Mouse (Mus musculus) embryo, embryonic 11 days (tissue): ENCODE measurements around the gene Slc24a3.

Experiments
- DNase-seq: peaks from one replicate; pipeline ENCODE4 v3.0.0-alpha.2; 2015

Slc24a3 gene

DNA sequence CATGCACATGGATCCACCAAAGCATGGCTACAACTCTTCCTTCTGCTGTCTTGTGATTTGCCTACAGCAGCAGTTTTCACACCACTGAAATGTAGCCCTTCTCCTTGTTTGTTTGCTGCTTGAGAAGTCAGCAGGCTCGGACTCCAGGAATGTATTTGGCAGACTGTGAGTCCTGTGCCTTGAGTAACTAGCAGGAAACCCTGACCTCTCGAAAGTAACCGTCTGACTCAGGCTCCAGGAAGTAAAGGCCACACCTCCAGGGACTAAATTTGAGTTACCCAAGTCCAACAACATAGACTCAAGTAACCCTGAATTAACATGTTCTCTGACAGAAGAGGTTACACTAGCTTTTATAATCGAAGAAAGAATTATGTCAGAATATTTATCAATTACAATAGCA is 203.2 kb downstream of the Slc24a3 start:
- no peak for DNase-seq

DNA sequence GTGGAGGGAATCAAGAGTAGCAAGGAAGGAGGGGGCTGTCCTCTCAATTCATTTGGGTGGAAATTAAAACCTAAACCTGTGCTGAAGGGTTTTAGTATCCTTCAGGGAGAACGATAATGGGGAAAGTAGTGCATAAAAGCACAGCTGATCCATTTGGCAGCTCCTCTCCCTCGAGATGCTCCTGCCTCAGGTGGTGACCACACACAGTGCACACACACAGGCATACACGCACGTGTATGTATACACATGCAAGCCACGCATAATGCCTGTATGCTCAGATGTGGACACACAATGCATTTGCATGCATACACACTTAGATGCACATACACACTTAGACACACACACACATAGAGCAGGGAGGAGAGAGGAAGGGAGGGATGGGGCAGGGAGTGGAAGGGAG is 206.2 kb downstream of the Slc24a3 start:
- no peak for DNase-seq

DNA sequence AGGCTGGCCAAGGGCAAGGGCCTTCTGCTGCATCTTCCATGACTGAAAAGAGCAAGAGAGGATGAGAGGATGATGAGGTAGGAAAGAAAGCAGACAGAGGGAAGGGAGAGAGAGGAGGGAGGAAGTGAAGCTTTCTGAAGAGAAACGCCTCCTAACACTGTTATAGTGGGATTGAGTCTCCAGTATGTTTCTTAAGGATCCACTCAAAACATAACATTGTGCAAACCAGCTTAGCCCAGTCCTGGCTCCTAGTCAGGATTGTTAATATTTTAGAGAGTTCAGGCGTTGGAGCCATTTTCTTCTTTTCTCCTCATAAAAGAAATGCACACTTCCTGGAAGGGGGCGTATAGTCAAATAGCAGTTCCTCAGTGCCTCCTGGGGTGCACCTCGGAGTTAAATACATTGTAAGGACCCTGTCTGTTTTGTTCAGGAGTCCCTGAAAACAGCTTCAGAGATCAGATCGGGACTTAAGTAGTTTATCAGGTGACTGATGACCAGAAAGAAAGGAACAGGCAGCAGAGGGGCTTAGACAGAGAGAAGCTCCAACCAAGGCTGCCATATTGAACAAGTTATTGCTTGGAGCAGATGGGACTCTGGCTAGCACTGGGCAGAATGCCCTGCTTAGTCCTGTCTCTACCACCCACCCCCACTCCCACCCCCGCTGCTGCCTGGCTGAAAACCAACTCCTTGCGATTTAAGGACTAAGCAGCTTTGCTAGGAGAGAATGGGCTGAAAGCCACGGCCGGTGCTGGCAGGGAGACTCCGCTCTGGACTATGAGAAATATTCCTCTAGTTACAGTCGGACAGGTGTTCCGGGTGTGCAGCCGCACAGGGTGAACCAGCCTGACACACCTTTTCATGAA is 215.6 kb downstream of the Slc24a3 start:
- DNase-seq, result no peak

DNA sequence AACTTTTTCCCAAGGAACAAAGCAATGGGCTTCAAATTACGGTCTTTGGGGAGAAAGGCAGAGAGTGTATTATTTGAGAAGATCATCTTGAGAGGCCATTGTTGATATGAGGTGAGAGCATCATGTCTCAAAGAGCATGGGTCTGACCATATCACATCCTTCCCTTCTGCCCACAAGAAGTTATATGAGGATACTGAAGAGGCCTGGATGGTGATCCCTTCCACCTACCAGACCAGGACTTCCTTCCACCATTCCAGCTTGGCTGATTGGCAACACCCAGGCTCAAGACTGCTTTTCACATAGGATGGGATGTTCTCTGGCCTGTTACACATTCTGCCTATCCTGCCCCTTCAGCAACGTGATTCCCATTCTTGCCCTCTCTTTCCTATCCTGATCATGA is 216.7 kb downstream of the Slc24a3 start:
- DNase-seq, result no peak

DNA sequence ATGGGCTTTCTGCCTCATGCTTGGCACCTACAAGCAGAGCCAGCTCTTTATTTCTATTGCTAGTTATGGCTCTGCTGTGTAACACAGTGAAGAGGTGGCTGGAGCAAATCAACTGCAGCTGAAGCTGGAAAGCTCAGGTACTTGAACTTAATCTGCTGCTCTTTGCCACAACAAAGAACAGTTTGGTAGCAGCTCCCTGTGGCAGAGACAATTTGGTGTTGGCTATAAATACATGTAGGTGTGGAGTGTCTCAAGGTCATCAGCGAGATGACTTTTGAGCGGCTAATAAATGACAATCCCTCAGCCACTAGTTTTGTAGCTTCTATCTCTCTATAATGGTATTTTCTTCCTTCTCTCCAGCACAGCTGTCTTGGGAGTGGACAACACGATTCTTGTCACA is 217.7 kb downstream of the Slc24a3 start:
- DNase-seq, result no peak

DNA sequence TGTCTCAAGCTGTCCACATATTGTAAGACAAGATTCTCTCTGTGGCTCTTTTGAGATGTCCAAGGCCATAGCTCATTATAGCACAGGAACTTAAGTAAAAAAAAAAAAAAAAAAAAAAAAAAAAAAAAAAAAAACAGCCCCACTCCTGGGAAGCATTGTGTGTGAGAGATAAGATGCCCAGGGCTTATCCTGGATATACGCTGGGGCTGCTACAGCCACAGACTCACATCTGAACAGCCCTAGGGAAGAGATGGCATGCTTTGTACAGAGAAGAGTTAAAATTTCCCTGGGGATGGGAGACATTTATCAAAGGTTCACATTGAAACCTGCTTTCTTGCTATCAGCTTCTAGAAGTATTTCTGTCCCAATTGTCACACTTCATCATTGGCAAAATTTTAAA is 218.2 kb downstream of the Slc24a3 start:
- no peak for DNase-seq

DNA sequence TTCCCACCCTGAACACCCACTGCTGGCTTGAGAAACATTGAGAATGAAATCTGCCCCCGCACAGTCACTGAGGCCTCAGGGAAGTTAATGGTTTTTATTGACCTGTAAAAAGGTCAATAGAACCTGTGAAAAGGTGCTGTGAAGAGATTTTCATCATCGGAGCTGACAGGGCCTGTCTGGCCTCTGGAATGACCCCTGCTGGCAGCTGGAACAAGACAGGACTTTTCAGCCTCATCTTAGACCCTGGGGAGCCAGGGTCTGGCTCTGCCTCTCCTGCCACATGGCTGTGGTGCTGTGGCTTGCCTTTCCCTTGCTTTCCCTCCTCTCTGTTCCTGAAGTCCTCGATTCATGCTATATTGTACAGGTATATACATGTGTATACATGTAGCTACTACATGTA is 228.2 kb downstream of the Slc24a3 start:
- peak; percentile 31 for DNase-seq

DNA sequence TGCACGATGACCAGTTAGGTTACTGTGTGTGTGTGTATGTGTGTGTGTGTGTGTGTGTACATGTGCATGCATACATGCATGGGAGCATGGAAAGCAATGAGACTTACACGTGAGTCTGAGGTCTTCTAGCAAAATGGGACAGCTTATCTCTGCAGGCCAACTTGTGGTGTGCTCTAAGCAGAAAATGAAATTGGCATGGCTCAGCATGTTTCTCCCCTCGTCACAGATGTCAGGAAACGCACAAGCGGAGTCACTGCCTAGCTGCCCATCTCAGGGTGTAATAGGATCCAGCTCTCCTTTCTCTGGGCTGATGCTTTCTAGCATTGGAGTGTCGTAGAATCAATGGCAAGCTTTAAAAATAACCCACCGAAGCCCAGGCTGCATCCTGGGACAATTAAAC is 229.0 kb downstream of the Slc24a3 start:
- DNase-seq, result peak; percentile 25

DNA sequence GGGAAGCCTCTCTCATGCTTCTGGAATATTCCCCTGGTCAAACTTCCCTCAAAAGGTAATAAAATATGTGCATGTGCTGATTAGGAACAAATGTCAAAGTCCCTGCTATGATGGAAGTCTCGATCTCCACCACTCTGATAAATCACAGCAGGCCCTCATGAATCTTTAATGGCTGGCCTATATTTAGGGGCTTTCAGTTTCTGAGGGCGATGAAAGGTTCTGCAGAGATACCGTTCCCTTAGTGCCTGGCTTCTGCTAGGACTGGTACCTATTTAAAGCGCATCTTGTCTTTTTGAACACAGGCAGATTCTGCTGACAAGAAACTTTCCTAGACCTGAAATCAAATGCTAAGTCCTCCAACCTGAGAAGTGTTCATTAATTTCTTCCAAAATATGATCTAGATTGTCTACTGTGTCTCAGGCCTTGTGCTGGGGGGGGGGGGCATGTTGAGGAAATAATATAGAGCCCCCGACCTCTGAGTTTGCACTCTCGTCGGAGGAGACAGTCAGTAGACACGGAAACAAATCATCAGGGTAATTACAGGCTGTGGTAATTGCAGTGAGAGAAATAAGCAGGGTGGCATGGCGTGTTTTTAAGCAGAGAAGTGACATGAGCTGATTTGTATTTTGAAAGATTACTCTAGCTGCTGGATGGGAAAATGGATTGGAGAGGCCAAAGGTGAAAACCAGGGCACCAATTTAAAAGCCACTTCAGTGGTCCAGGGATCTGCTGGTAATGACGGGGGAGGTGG is 230.1 kb downstream of the Slc24a3 start:
- peak; percentile 18 for DNase-seq

DNA sequence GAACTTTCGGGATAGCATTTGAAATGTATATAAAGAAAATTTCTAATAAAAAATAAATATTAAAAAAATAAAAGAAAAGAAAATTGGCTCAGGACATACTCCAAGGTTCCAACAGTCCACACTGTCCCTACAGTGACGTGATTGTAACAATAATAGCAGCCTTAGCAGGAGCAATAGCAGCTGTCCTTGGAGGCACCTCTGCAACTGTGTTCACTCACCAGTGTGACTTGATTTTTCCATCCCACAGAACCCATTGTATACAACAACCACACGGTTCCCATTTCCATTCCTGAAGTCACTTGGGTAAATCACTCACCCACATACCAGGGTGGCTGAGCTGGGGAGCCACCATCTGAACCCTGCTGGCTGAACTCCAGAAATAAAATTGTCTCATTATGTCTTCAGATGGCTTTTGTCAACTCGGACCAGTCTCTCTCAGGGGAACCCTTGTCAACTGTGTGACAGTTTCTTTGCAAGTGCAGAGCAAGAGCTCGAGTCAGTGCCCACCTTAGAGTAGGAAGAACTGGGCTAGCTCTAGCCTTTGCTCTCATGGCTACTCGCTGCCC is 233.8 kb downstream of the Slc24a3 start:
- no peak for DNase-seq

DNA sequence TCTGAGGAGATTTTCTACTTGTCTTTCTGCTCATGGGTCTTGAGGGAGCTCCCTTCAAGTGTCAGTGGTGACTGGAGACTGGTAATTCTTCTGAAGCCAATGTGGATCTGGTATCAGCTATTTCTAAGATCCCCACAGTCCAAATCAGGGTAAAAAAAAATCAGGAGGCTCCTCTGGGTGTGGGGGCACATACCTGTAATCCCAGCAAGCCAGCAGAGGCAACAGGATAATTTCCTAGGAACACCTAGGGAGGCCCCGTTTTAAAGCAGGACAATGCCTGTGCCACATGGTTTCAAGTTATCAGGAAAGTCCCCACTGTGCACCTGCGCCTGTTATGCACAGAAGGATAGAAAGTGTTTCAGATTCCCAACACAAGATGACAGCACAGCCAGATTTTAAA is 234.4 kb downstream of the Slc24a3 start:
- no peak for DNase-seq

DNA sequence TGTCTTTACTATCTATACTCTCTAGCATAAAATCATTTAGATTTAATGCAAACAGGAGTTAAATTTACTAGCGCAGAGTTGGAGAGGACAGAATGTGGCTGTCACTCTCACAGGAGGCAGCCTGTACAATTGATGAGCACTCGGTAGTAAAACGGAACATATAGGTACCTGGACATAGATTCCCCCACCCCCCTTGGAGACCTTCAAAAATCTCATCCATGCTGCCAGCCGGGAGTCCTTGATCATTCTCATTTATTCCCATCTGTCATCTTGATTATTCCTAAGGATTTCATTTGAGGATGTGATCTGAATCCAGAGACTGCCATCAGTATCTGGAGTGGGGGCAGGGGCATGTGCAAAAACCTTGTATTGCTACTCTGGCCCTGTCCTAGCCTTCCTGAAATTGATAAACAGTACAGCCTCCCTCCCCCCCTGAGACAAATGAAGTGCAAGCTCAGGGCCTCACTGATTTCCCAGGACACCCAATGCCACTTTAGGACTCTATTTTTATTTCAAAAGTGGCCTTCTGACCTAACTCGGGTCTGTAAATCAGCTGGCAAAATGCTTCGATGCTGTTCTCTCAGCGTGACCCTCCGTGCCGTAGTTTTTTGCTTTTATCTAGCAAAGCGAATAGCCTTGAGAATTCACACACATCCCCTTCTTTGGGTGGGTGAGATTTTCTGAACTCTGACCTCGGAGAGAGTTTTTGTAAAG is 237.4 kb downstream of the Slc24a3 start:
- DNase-seq, result peak; percentile 60

DNA sequence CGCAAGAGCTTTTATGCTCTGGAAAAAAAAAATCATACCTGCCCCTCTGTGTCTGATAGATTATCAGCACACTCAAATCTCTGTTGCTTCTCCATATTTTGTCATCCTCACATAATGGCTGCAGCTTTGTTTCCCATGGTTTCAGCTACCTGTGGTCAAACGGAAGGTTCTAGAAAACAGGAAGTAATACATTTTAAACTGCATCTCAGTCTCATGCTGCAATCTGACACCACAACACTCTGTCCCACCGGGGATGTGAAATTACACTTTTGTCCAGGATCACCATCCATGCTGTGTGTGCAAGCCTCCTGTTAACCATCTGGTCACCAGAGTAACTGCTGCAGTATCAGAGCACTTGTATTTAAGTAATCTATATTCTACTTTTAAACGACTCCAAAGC is 238.2 kb downstream of the Slc24a3 start:
- peak; percentile 35 for DNase-seq

DNA sequence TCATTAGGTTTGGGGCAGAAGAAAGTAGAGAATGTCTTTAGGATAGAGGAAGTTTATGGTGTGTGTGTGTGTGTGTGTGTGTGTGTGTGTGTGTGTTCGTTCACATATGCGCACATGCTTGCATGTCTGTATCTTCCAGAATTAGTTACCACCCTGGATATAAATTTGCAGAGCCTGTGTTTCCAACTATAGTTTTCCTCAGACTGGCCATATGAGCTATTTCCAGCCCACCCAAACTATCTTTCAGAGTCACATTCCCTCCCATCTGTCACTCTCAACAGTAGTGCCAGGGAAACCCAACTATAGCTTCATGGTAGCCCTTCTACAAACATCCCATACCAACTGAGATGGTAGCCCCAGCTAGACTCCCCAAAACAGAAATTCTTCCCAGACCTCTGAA is 250.2 kb downstream of the Slc24a3 start:
- no peak for DNase-seq

DNA sequence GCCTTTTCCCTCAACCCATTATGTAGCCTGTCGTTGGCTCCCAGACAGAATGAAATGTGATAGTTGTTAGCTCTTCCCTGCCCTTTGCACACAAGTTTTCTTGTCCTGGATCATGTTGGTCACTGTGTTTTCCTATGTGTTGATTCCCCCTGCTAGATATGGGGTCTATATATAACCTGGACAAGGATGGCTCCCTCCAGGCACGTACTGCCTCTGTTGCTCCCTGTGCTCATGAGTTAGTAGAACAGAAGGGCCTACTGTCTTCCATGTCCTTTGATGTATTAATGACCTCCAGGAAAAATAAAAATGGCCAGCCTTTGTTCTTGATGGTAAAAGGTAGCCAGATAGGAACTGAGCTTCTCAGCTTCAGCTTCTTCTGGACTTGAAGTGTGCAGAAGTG is 251.5 kb downstream of the Slc24a3 start:
- DNase-seq, result no peak

DNA sequence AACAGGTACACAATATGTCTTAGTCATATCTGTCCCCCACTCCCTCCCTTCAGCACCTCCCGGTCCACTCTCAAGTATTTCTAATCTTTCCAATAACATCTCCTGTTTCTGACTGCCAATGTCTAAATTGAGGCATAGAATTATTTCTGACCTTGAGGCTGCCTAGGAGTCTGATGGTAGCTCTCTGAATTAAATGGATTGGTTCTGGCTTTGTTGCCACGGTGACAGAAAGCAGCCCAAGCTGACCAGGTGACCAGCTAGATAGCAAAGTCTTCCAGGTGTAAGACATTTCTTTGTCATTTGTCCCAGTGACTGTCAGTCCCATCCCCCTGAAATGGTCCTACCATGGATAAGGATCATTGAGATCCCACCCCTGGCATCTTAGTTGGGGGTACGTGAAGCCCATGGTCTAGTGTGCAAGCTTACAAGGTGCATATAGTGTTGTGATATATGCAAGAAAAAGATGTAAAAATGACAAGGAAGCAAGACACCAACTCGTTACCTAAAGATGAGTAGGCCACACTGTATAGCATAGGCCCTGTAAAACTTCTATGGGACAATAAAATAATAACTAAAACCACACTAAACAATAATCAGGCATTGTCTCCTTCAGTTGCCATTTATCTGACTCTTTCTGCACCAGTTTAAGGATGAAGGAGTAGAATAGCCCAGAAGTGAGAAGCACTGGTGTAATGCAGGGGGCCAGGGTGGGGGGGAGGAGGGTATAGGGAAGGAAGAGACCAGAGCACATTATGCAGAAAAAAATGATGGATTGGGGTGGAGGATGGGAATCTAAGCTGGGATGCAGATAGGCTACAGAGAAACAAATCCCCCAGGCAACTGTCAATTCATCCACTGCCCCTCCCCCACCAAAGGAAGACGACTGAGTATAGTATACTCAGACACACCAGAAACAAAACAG is 253.7 kb downstream of the Slc24a3 start:
- DNase-seq, result peak; percentile 23

DNA sequence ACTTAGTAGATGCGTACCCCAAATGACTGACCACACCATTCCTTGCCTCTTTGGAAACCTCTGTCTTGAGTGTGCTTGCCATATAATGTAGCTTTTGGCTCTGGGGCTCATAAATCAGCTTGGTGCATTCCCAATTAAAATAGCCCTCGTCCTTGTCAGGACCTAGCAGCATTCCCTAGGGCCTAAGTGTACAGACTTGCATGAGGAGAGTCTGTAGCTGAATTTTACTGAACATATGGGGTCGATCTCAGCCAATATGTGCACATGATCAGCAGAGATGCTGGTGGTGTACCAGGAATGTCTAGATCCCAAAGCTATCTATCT is 254.3 kb downstream of the Slc24a3 start:
- peak; percentile 10 for DNase-seq

DNA sequence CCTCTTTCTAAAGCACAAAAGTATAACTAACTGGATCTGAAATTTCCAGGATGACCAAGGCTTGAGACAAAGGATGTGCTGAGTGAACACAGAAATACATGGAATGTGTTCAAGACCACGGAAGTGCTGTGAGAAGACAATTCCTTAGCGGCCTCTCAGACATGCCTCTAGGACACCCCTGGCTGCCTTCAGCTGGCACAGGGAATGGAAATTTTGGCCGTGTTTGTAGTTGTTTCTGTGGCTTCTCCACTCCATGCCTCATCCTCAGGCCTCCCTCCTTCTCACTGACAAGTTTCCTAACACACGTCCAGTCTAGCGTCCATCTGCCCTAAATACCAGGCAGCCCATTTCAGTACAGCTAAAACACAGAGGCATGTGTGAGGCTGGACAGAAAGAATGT is 262.4 kb downstream of the Slc24a3 start:
- DNase-seq, result no peak

DNA sequence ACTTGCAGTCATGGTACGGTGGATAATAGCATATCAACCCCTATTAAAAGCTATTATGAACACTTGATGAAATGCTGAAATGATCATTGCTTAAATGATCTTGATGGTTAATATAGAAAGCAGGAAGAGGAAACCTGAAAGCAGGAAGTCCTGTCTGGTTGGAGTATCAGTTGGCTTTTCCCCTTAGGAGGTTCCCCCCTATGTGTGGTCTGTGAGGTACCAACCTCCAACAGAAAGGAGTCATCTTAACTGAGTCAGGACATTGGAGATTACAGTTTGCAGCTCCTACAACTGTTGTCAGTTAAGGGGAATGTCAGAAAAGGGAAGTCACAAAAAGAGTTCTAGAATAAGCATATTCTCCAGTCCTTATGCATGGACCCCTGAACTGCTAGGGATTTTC is 266.5 kb downstream of the Slc24a3 start:
- DNase-seq, result no peak

DNA sequence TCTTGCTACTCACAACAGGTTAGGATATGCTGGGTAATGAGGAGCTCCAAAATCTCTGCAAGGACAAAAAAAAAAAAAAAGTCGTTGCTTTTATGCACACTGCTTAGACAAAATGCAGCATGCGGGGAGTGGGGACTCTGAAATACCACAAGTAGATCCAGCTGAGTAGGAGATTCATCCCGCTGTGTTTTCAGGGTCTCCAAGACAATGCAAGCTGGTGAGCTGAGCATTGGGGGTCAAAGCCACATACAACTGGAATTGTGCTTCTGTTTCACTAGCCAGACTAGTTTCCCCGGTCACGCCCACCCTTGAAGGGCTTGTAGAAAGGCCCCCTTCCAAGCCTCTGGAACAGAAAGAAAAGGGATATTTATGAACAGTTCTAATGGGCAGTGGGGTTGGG is 270.8 kb downstream of the Slc24a3 start:
- no peak for DNase-seq

DNA sequence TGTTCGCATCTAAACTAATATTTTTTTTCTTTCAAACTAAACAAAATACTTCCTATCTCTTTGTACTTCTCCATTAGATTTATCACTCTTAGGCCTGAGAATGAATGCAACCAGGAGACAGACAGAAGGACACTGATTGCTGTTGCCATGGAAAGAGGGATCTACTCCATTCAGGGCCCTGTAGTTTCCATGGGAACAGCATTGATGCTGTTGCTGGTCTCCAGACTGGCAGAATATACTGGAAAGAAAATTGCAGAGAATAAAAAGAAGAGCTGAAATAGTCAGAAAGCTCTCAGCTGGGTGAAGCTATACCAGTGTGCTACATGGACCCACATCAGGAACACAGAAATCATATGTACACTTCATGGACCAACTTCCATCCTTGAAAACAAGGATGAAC is 272.2 kb downstream of the Slc24a3 start:
- no peak for DNase-seq

DNA sequence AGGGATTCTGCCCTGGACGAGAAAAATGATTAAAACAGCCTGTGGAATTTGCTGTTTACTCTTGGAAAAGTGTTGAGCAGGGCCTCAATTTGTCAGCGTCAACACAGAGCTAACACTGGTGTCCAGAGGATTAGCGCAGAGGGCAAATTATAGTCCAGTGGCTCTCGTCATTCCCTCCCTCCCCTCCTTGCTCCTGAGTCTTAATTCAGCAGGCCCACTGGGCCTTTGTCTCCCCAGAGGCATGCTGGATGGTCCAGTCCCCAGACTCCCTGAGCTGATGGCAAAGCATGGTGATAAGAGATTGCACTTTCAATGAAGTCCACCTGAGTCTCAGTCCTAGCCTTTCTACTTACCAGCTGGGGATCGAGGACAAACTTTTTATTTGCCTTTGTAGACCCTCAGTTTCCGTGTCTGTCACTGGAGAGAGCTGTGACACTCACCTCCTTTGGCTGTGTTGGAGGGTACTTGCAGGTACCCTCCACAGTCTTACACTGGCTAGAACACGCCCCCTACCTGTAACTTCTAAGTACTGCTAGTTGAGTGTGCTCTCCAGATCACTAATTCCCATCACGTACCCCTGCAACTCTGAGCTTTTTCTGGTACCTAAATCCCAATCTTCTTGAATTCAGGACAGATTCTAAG is 289.7 kb downstream of the Slc24a3 start:
- peak; percentile 37 for DNase-seq
